Mouse (Mus musculus): ENCODE data around the gene Adamtsl1. TPM values are rescaled to one million over a fixed set of nuclear protein-coding genes. Genes with fewer than 3 reads are reported as not detected.

Gene Adamtsl1
- polyA plus RNA-seq, 1 experiment, result 2.7 TPM

DNA sequence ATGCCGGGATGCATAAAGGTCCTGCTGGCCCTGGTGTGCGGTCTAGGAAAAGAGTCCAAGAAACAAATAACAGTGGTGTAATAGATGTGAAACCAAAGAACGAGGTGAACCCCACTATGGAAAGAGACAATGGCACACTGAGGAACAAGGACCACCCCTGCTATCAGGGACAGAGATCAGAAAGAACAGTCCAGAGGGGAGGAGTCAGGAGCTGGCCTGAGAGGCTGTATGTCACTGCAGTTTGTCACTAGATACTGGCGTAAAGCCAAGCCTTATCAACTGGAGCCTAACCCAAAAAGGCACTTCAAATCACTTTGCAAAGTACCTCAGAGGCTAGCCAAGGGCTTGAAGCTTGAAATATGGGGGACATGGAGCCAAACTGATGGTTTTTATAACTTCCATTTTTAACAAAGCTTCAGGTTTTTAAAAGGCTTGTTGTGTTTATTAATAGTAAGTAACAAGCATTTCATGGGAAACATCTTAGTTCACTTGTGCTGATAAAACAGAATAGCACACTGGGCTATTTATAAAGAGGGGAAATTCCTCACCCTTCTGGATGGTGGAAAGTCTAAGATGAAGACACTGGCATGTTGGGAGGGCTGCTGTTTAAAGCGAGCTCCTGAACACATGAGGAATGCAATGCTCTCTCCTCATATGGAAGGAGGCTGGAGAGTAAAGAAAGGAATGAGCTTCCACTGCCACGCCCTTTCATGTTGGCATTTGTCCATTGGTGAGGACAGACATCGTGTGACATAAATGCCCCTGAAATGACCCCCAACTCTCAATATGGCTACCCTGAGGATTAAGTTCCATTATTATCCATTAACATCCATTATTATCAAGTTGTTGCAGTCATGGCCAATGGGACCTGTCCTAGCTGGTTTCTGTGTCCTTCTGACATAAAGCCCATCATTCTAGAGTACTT, 797.1 kb downstream of the Adamtsl1 start:
- no peaks in the 10 kb centered on the region for H3K79me2 ChIP-seq (ENCODE audit: control insufficient read depth, insufficient read depth)
- H3K27me3 ChIP-seq (ENCODE audit: control insufficient read depth, insufficient read depth, insufficient read length), result no peaks in the 10 kb centered on the region
- no peaks in the 10 kb centered on the region for H3K36me3 ChIP-seq (ENCODE audit: control insufficient read depth, insufficient read depth)
- H3K4me2 ChIP-seq (ENCODE audit: low read depth), result no peak overlapping the region
- H3K4me3 ChIP-seq, result no peak overlapping the region
- TF ChIP-seq MYOD1 (IDR thresholded peaks at IDR 0.05; ENCODE audit: control insufficient read depth in 1 of 3, insufficient read length in 2 of 3, low read depth in 2 of 3), result no peak
- no peak for TF ChIP-seq E2F4 (IDR thresholded peaks at IDR 0.05; ENCODE audit: insufficient read depth)
- no peak for TF ChIP-seq CEBPB (IDR thresholded peaks at IDR 0.05; ENCODE audit: insufficient read depth, poor library complexity, severe bottlenecking)
- TF ChIP-seq MAX (IDR thresholded peaks at IDR 0.05; ENCODE audit: low read depth), result no peak
- no peak for TF ChIP-seq POLR2AphosphoS2 (IDR thresholded peaks at IDR 0.05; ENCODE audit: insufficient read length, low read depth)
- TF ChIP-seq REST (IDR thresholded peaks at IDR 0.05; ENCODE audit: insufficient read depth, insufficient read length), result no peak
- TF ChIP-seq TCF3 (IDR thresholded peaks at IDR 0.05; ENCODE audit: insufficient read length, low read depth), result no peak
- no peak for TF ChIP-seq POLR2A (IDR thresholded peaks at IDR 0.05; ENCODE audit: insufficient read length, low read depth)
- TF ChIP-seq USF1 (IDR thresholded peaks at IDR 0.05; ENCODE audit: low read depth), result no peak
- TF ChIP-seq SRF (IDR thresholded peaks at IDR 0.05; ENCODE audit: control insufficient read depth, insufficient read length, low read depth), result no peak
- no peak for TF ChIP-seq MYOG (IDR thresholded peaks at IDR 0.05; ENCODE audit: control insufficient read depth in 1 of 3, insufficient read depth in 1 of 3, insufficient read length in 2 of 3, low read depth in 2 of 3)
- H3ac ChIP-seq (ENCODE audit: control insufficient read depth, insufficient read length), result no peak overlapping the region

DNA sequence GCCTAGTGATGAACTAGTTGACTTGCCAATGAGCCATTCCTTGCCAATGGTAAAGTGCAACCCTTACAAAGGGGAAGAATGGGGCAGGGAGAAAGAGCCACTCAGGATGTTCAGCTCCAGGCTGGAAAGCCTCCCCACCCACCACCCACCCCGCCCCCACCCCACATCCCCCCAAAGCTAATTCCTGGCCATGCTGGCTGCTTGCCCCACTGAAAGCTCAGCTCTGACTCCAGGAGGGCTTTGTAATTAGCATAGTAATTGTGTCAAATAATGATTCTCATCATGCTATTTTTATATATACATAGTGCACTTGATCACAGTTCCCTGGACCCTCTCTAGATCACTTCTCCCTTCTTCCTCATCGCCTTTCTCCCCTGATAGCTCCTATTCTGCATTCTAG, 798.4 kb downstream of the Adamtsl1 start:
- H3ac ChIP-seq (ENCODE audit: control insufficient read depth, insufficient read length), result no peak overlapping the region
- H3K36me3 ChIP-seq (ENCODE audit: control insufficient read depth, insufficient read depth), result no peaks in the 10 kb centered on the region
- H3K79me2 ChIP-seq (ENCODE audit: control insufficient read depth, insufficient read depth), result no peaks in the 10 kb centered on the region
- H3K4me3 ChIP-seq, result no peak overlapping the region
- no peak for TF ChIP-seq MYOD1 (IDR thresholded peaks at IDR 0.05; ENCODE audit: control insufficient read depth in 1 of 3, insufficient read length in 2 of 3, low read depth in 2 of 3)
- no peak for TF ChIP-seq E2F4 (IDR thresholded peaks at IDR 0.05; ENCODE audit: insufficient read depth)
- no peak for TF ChIP-seq SRF (IDR thresholded peaks at IDR 0.05; ENCODE audit: control insufficient read depth, insufficient read length, low read depth)
- TF ChIP-seq MYOG (IDR thresholded peaks at IDR 0.05; ENCODE audit: control insufficient read depth in 1 of 3, insufficient read depth in 1 of 3, insufficient read length in 2 of 3, low read depth in 2 of 3), result no peak
- no peak for TF ChIP-seq MAX (IDR thresholded peaks at IDR 0.05; ENCODE audit: low read depth)
- no peak for TF ChIP-seq CEBPB (IDR thresholded peaks at IDR 0.05; ENCODE audit: insufficient read depth, poor library complexity, severe bottlenecking)
- TF ChIP-seq REST (IDR thresholded peaks at IDR 0.05; ENCODE audit: insufficient read depth, insufficient read length), result no peak
- no peak for TF ChIP-seq TCF12 (IDR thresholded peaks at IDR 0.05; ENCODE audit: insufficient read depth, poor library complexity, severe bottlenecking)
- TF ChIP-seq POLR2A (IDR thresholded peaks at IDR 0.05; ENCODE audit: insufficient read length, low read depth), result no peak
- TF ChIP-seq POLR2AphosphoS2 (IDR thresholded peaks at IDR 0.05; ENCODE audit: insufficient read length, low read depth), result no peak
- TF ChIP-seq TCF3 (IDR thresholded peaks at IDR 0.05; ENCODE audit: insufficient read length, low read depth), result no peak
- TF ChIP-seq USF1 (IDR thresholded peaks at IDR 0.05; ENCODE audit: low read depth), result no peak
- no peaks in the 10 kb centered on the region for H3K27me3 ChIP-seq (ENCODE audit: control insufficient read depth, insufficient read depth, insufficient read length)
- H3K4me2 ChIP-seq (ENCODE audit: low read depth), result no peak overlapping the region

DNA sequence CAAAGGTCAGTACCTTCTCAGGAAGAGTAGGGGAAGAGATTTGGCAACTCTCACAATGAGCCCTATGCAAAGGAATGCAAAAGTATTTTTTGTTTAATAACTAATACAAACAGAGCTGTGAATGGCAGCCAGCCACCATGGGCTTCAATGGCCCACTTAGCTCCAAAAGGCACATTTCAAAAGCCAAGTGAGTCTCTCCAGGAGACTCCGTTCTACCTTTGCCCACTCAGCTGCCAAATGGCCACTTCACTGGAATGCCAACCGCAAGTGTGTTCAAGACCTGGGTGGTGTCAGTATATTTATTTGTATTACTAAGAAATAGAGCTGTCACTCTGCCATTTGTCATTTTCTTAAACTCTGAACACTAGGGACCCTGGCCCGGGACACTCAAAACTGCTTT, 800.5 kb downstream of the Adamtsl1 start:
- H3K27me3 ChIP-seq (ENCODE audit: control insufficient read depth, insufficient read depth, insufficient read length), result no peaks in the 10 kb centered on the region
- H3K4me3 ChIP-seq, result no peak overlapping the region
- H3K79me2 ChIP-seq (ENCODE audit: control insufficient read depth, insufficient read depth), result no peaks in the 10 kb centered on the region
- TF ChIP-seq E2F4 (IDR thresholded peaks at IDR 0.05; ENCODE audit: insufficient read depth) (no peak), POLR2A (IDR thresholded peaks at IDR 0.05; ENCODE audit: insufficient read length, low read depth) (no peak), TCF12 (IDR thresholded peaks at IDR 0.05; ENCODE audit: insufficient read depth, poor library complexity, severe bottlenecking) (no peak), MYOD1 (IDR thresholded peaks at IDR 0.05; ENCODE audit: control insufficient read depth in 1 of 3, insufficient read length in 2 of 3, low read depth in 2 of 3) (no peak), MYOG (IDR thresholded peaks at IDR 0.05; ENCODE audit: control insufficient read depth in 1 of 3, insufficient read depth in 1 of 3, insufficient read length in 2 of 3, low read depth in 2 of 3) (no peak), USF1 (IDR thresholded peaks at IDR 0.05; ENCODE audit: low read depth) (no peak), MAX (IDR thresholded peaks at IDR 0.05; ENCODE audit: low read depth) (no peak), CEBPB (IDR thresholded peaks at IDR 0.05; ENCODE audit: insufficient read depth, poor library complexity, severe bottlenecking) (no peak), POLR2AphosphoS2 (IDR thresholded peaks at IDR 0.05; ENCODE audit: insufficient read length, low read depth) (no peak), TCF3 (IDR thresholded peaks at IDR 0.05; ENCODE audit: insufficient read length, low read depth) (no peak), SRF (IDR thresholded peaks at IDR 0.05; ENCODE audit: control insufficient read depth, insufficient read length, low read depth) (no peak), REST (IDR thresholded peaks at IDR 0.05; ENCODE audit: insufficient read depth, insufficient read length) (no peak)
- no peak overlapping the region for H3K4me2 ChIP-seq (ENCODE audit: low read depth)
- no peak overlapping the region for H3ac ChIP-seq (ENCODE audit: control insufficient read depth, insufficient read length)
- no peaks in the 10 kb centered on the region for H3K36me3 ChIP-seq (ENCODE audit: control insufficient read depth, insufficient read depth)

DNA sequence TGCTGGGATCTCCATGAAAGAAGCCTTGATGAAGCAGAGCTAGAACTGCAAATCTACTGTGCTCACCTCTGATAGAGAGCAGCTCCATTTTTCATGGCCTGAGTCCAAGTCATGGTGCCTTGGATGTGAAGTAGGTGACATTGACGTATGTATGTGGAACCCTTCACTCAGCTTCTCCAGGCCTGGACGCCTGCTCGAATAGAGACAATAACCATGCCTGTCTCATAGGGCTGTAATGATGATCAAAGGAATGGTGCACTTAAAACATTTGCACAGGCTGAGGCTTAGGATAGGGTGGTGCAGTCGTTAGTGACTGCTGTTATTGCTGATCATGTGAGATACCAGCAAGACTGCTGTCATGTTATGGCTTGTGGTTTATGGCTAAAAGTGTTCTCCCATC, 801.1 kb downstream of the Adamtsl1 start:
- TF ChIP-seq TCF12 (IDR thresholded peaks at IDR 0.05; ENCODE audit: insufficient read depth, poor library complexity, severe bottlenecking), result no peak
- no peak for TF ChIP-seq MYOG (IDR thresholded peaks at IDR 0.05; ENCODE audit: control insufficient read depth in 1 of 3, insufficient read depth in 1 of 3, insufficient read length in 2 of 3, low read depth in 2 of 3)
- TF ChIP-seq SRF (IDR thresholded peaks at IDR 0.05; ENCODE audit: control insufficient read depth, insufficient read length, low read depth), result no peak
- no peak for TF ChIP-seq REST (IDR thresholded peaks at IDR 0.05; ENCODE audit: insufficient read depth, insufficient read length)
- TF ChIP-seq USF1 (IDR thresholded peaks at IDR 0.05; ENCODE audit: low read depth), result no peak
- no peak for TF ChIP-seq MYOD1 (IDR thresholded peaks at IDR 0.05; ENCODE audit: control insufficient read depth in 1 of 3, insufficient read length in 2 of 3, low read depth in 2 of 3)
- no peak for TF ChIP-seq POLR2AphosphoS2 (IDR thresholded peaks at IDR 0.05; ENCODE audit: insufficient read length, low read depth)
- TF ChIP-seq E2F4 (IDR thresholded peaks at IDR 0.05; ENCODE audit: insufficient read depth), result no peak
- no peak for TF ChIP-seq POLR2A (IDR thresholded peaks at IDR 0.05; ENCODE audit: insufficient read length, low read depth)
- TF ChIP-seq MAX (IDR thresholded peaks at IDR 0.05; ENCODE audit: low read depth), result no peak
- no peak for TF ChIP-seq TCF3 (IDR thresholded peaks at IDR 0.05; ENCODE audit: insufficient read length, low read depth)
- no peak for TF ChIP-seq CEBPB (IDR thresholded peaks at IDR 0.05; ENCODE audit: insufficient read depth, poor library complexity, severe bottlenecking)
- Histone ChIP-seq H3K36me3 (ENCODE audit: control insufficient read depth, insufficient read depth) (no peaks in the 10 kb centered on the region), H3K27me3 (ENCODE audit: control insufficient read depth, insufficient read depth, insufficient read length) (no peaks in the 10 kb centered on the region), H3K4me2 (ENCODE audit: low read depth) (no peak overlapping the region), H3K79me2 (ENCODE audit: control insufficient read depth, insufficient read depth) (no peaks in the 10 kb centered on the region), H3ac (ENCODE audit: control insufficient read depth, insufficient read length) (no peak overlapping the region), H3K4me3 (no peak overlapping the region)

All from myocyte (in vitro differentiated cells).